Mouse (Mus musculus) left cerebral cortex, adult 6 months (tissue): ENCODE measurements around the gene B3galt4. TPM values are rescaled to one million over a fixed set of nuclear protein-coding genes. Genes with fewer than 3 reads are reported as not detected.

Source experiments
- long read RNA-seq, 2 experiments: library from polyadenylated mRNA; unstranded; transcript quantifications; one replicate each; pipeline ENCODE4 v2.0.0; 2019 to 2020
- polyA plus RNA-seq: library from polyadenylated mRNA; unstranded; fragments of <200 nt; fragmentation: Nextera tagmentation; gene quantifications from 2 replicates; pipeline ENCODE4 v1.2.3, GENCODE M21; 2021

The B3galt4 gene
- polyA plus RNA-seq: 4.3 and 5.6 TPM in 2 replicates
- long read RNA-seq, experiment 1, transcript B3galt4-201 (1 exons, 1,580 nt): major isoform, 24 of 25 reads
- long read RNA-seq, experiment 1, partial matches to known transcripts: 0 of 25 reads
- long read RNA-seq, experiment 1, other reads (novel, unspliced or antisense): 1 of 25 reads
- long read RNA-seq, experiment 2, transcript B3galt4-201 (1 exons, 1,580 nt): major isoform, 10 of 10 reads
- long read RNA-seq, experiment 2, partial matches to known transcripts: 0 of 10 reads
- long read RNA-seq, experiment 2, other reads (novel, unspliced or antisense): 0 of 10 reads

GRCm38 (mm10) chr17:33951021-33951946 lies at the start of gene B3galt4:
Gene B3galt4 (minus strand): TSS chr17:33951488.

GRCm38 (mm10) chr17:34000150-34000537 lies 48.9 kb upstream of the B3galt4 start, which contains the start of gene H2-K1:
Gene H2-K1 (minus strand): TSS chr17:34000347.

GRCm38 (mm10) chr17:33955555-33956214 lies 4.4 kb upstream of the B3galt4 start, which contains the start of the genes Vps52 and Rps18:
Gene Vps52 (plus strand): TSS chr17:33955812.
Gene Rps18 (minus strand): TSS chr17:33956001.

GRCm38 (mm10) chr17:33940206-33940805 lies 11.0 kb downstream of the B3galt4 start, which contains the start of the genes Pfdn6 and Wdr46:
Gene Pfdn6 (minus strand): TSS chr17:33940343.
Gene Wdr46 (plus strand): TSS chr17:33940660.

GRCm38 (mm10) chr17:33929371-33930279 lies 21.7 kb downstream of the B3galt4 start, which contains the start of gene Rgl2:
Gene Rgl2 (plus strand): TSS chr17:33929543.

GRCm38 (mm10) chr17:33915671-33916250 lies 35.5 kb downstream of the B3galt4 start, which contains the start of the genes Tapbp and Zbtb22:
Gene Tapbp (plus strand): TSS chr17:33915899.
Gene Zbtb22 (plus strand): TSS chr17:33915904.

GRCm38 (mm10) chr17:33909077-33909868 lies 42.0 kb downstream of the B3galt4 start, which contains the start of gene Daxx:
Gene Daxx (plus strand): TSS chr17:33909414.

GRCm38 (mm10) chr17:33904835-33905234 lies 46.5 kb downstream of the B3galt4 start, which contains the start of gene Platr17:
Gene Platr17 (plus strand): TSS chr17:33905135.

Other genes with a start within 250 kb of the B3galt4 start
- gene March2, start 232.8 kb downstream of the B3galt4 start, polyA plus RNA-seq: 20.5 and 194 TPM in 2 replicates
- 640 and 662 TPM in 2 replicates for gene Rab11b, start 191.0 kb downstream of the B3galt4 start, polyA plus RNA-seq
- gene Angptl4, start 169.7 kb downstream of the B3galt4 start, polyA plus RNA-seq: 3.4 TPM in 2 replicates
- gene Kank3, start 141.0 kb downstream of the B3galt4 start, polyA plus RNA-seq: 18.2 and 19.7 TPM in 2 replicates
- 2,886 and 3,372 TPM in 2 replicates for gene Rps28, start 126.9 kb downstream of the B3galt4 start, polyA plus RNA-seq
- gene Ndufa7, start 126.9 kb downstream of the B3galt4 start, polyA plus RNA-seq: 1,006 and 1,076 TPM in 2 replicates
- 45.2 and 56.2 TPM in 2 replicates for gene Cd320, start 108.4 kb downstream of the B3galt4 start, polyA plus RNA-seq
- not detected in 2 replicates for gene Gm7029, start 77.7 kb downstream of the B3galt4 start, polyA plus RNA-seq
- gene Kifc1, start 60.8 kb downstream of the B3galt4 start, polyA plus RNA-seq: 0.23 and 0.25 TPM in 2 replicates
- gene Platr17, start 46.4 kb downstream of the B3galt4 start, polyA plus RNA-seq: 1.5 and 2.0 TPM in 2 replicates
- gene Daxx, start 42.1 kb downstream of the B3galt4 start, polyA plus RNA-seq: 17.9 and 19.4 TPM in 2 replicates
- gene Tapbp, start 35.6 kb downstream of the B3galt4 start, polyA plus RNA-seq: 27.8 and 29.4 TPM in 2 replicates
- 4.8 and 8.5 TPM in 2 replicates for gene Zbtb22, start 35.6 kb downstream of the B3galt4 start, polyA plus RNA-seq
- 7.1 and 7.2 TPM in 2 replicates for gene Rgl2, start 21.9 kb downstream of the B3galt4 start, polyA plus RNA-seq
- 117 and 123 TPM in 2 replicates for gene Pfdn6, start 11.1 kb downstream of the B3galt4 start, polyA plus RNA-seq
- gene Wdr46, start 10.8 kb downstream of the B3galt4 start, polyA plus RNA-seq: 4.5 and 4.8 TPM in 2 replicates
- gene Vps52, start 4.3 kb upstream of the B3galt4 start, polyA plus RNA-seq: 41.5 and 54.7 TPM in 2 replicates
- 906 and 922 TPM in 2 replicates for gene Rps18, start 4.5 kb upstream of the B3galt4 start, polyA plus RNA-seq
- 29.6 and 37.7 TPM in 2 replicates for gene H2-K1, start 48.9 kb upstream of the B3galt4 start, polyA plus RNA-seq
- 3.4 and 12.5 TPM in 2 replicates for gene Ring1, start 73.2 kb upstream of the B3galt4 start, polyA plus RNA-seq
- 25.9 and 48.5 TPM in 2 replicates for gene H2-Ke6, start 76.6 kb upstream of the B3galt4 start, polyA plus RNA-seq
- gene Slc39a7, start 80.2 kb upstream of the B3galt4 start, polyA plus RNA-seq: 66.0 and 69.8 TPM in 2 replicates
- 12.9 and 32.8 TPM in 2 replicates for gene Rxrb, start 80.3 kb upstream of the B3galt4 start, polyA plus RNA-seq
- 0.48 and 0.55 TPM in 2 replicates for gene Col11a2, start 87.9 kb upstream of the B3galt4 start, polyA plus RNA-seq
- 1.2 and 1.6 TPM in 2 replicates for gene H2-Oa, start 140.9 kb upstream of the B3galt4 start, polyA plus RNA-seq
- 32.1 and 36.6 TPM in 2 replicates for gene H2-DMa, start 168.1 kb upstream of the B3galt4 start, polyA plus RNA-seq
- 42.2 and 74.5 TPM in 2 replicates for gene Brd2, start 171.1 kb upstream of the B3galt4 start, polyA plus RNA-seq
- gene H2-DMb2, start 191.8 kb upstream of the B3galt4 start, polyA plus RNA-seq: 0.44 and 0.55 TPM in 2 replicates
- 4.0 and 4.2 TPM in 2 replicates for gene H2-DMb1, start 201.6 kb upstream of the B3galt4 start, polyA plus RNA-seq
- gene Tap1, start 236.1 kb upstream of the B3galt4 start, polyA plus RNA-seq: 2.2 and 2.8 TPM in 2 replicates
- 8.1 and 8.5 TPM in 2 replicates for gene Psmb9, start 236.3 kb upstream of the B3galt4 start, polyA plus RNA-seq
- gene Psmb8, start 246.2 kb upstream of the B3galt4 start, polyA plus RNA-seq: 21.0 and 24.6 TPM in 2 replicates